Mouse (Mus musculus) natural killer cell, adult 2 months (primary cell): ENCODE results near the gene Nkap.
"Not testable (repeated sequence)": the region's sequence is repeated elsewhere in the genome, so short reads cannot be mapped to it uniquely, and the experiment has no call there.

Source experiments
- DNase-seq, 2 experiments: peaks; one replicate each; pipeline ENCODE4 v3.0.0; 2022; ENCODE audit warnings: low spot score in 2 of 2

Gene Nkap

GRCm38 (mm10) chrX:37126671-37127358 is at the start of gene Nkap:
Gene Nkap (plus strand): TSS chrX:37126795.
- peak; percentile 61 to 72 for DNase-seq

- not testable (repeated sequence) for DNase-seq
Measured at GRCm38 (mm10) chrX:37080345-37080744, 46.2 kb upstream of the Nkap start.

GRCm38 (mm10) chrX:37081194-37081593 is 45.4 kb upstream of the Nkap start:
- DNase-seq: no peak

GRCm38 (mm10) chrX:37084318-37084926 is 42.2 kb upstream of the Nkap start:
- peak; percentile 8 to 17 for DNase-seq

GRCm38 (mm10) chrX:37084927-37085660 is 41.5 kb upstream of the Nkap start, which contains the start of gene Rpl39:
Gene Rpl39 (minus strand): TSS chrX:37085402.
- peak; percentile 88 to 90 for DNase-seq

DNA sequence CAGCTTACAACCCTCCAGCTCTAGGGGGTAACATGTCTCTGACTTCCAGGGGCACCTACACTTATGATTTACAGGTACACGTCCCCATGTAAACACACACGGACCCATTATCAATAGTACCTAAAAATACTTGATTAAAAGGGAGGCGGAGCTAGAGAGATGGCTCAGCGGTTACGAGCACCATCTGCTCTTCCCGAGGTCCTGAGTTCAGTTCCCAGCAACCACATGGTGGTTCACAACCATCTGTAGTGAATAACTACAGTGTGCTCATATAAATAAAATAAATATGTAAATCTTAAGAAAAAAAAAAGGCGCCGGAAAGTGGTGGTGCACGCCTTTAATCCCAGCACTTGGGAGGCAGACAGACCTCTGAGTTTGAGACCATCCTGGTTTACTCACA is 40.9 kb upstream of the Nkap start:
- no peak for DNase-seq

DNA sequence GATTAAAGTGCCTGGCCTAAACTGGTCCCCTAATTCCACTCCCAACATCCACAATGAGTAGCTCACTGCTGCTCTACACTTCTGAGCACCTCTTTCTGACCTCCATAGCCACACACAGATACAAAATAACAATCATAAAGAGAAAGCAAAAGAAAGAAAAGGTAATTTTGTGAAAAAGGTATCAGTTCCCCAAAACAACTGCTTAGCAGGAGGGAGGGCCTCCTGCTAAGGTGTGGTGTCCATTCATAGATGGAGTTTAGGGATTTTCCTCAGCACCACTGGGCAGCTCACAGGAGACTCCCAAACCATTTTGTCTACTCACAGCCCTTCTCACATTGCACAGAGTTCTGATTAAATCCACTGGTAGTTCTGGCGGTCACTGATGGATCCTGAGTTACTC is 37.8 kb upstream of the Nkap start:
- no peak for DNase-seq

DNA sequence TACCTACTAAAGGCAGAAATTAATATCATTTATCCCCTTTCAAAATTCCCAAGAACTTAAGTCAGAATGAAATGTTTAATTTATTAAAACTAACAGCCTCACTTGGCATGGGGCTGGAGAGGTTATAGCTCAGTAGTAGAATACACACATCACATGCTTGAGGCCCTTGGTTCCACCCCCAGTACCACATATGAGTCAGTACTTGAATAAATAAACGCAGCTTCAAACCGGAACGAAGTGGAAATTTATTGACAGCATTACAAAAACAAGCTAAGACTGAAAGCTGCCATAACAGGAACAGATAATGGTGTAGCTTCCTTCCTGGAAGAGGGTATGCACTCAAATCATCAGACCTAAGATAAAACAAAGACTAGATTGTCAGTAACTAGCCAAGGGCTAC is 35.1 kb upstream of the Nkap start:
- DNase-seq: no peak

DNA sequence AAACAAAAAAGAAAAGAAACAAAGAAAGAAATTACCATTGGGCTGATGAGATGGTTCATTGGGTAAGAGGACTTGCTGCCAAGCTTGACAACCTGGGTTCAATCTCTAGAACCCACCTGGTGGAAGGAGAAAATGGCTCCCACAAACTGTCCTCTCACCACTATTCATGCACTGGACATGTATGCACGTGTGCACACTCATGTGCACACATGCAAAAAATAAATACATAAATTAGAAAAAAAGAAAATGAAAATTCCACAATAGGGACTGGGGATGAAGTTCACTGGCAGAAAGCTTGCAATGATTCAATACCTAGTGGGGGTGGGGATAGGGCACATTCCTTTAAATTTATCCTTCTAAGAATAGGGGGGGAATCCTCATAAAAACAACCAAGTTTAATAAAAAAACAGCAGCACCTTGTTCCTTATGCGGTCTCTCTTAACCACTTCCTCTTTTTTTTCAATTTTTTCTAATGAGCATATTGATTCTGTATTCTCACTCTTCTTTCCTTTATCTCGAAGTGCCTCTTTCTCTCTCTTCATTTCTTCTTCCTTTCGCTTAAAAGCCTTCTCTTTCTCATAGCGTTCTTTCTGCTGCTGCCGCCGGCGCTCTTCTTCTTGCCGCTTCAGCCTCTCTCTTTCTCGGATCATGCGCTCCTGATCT is 31.4 kb upstream of the Nkap start:
- DNase-seq: no peak

DNA sequence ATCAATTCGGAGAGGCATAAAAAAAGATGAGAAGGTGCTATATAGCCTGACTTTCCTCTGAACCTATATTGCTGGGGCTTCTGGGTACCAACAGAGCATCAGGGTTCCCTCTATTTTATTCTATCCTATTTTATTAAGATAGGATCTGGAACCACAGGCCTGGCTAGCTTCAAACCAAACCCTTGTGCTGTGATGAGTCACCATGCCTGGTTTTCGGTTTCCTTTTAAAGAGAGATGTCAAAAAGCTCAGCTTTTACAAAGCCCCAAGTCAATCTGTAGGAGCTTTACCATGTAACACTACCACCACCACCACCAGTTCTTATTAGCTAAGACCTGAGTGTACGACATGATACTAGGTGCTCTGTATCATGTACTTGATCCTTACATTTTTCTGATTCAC is 27.9 kb upstream of the Nkap start:
- DNase-seq: no peak

- DNase-seq: no peak
Measured at GRCm38 (mm10) chrX:37103826-37104225, 22.8 kb upstream of the Nkap start.

- no peak for DNase-seq
Measured at GRCm38 (mm10) chrX:37109526-37110192, 16.9 kb upstream of the Nkap start.

- peak; percentile 91 to 93 for DNase-seq
Measured at GRCm38 (mm10) chrX:37110193-37110880, 16.3 kb upstream of the Nkap start, which contains the start of gene Upf3b. Gene Upf3b (minus strand): TSS chrX:37110322.

- DNase-seq: no peak
Measured at GRCm38 (mm10) chrX:37110881-37111193, 15.8 kb upstream of the Nkap start.

DNA sequence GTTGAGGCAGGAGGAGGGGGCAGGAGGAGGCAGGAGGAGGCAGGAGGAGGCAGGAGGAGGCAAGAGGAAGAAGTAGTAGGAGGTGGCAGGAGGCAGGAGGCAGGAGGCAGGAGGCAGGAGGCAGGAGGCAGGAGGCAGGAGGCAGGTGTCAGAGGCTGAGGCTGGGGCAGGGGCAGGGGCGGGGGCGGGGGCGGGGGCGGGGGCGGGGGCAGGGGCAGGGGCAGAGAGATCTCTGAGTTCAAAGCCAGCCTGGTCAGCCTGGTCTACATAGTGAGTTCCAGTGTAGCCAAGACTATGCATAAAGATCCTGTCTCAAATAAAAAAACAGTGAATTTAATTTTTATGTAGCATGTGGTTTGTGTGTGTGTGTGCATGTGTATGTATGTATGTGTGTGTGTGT is 9.5 kb upstream of the Nkap start:
- DNase-seq: no peak

GRCm38 (mm10) chrX:37119585-37119984 is 7.0 kb upstream of the Nkap start:
- no peak for DNase-seq

- DNase-seq: no peak
Measured at GRCm38 (mm10) chrX:37120212-37120611, 6.4 kb upstream of the Nkap start.

- DNase-seq: no peak
Measured at GRCm38 (mm10) chrX:37125511-37125910, 1.1 kb upstream of the Nkap start.

DNA sequence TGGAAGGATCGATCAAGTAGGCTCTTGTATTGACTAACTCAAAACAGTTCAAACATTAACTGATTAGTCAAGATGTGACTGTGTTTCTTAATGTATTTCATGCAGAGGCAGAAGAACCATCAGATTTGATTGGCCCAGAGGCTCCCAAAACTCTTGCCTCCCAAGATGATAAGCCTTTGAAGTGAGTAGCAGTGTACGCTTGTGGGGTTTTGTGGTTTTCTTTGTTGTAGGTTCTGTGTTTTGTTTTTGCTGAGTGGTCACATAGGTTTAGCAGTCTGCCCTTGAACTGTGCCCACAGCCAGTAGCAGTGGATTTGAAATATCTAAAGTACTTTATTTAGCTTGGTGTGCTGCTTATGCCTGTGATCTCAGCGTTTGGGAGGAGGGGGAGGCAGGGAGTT is 15.1 kb downstream of the Nkap start:
- no peak for DNase-seq

GRCm38 (mm10) chrX:37144498-37144897 is 17.9 kb downstream of the Nkap start:
- DNase-seq: not testable (repeated sequence)

DNA sequence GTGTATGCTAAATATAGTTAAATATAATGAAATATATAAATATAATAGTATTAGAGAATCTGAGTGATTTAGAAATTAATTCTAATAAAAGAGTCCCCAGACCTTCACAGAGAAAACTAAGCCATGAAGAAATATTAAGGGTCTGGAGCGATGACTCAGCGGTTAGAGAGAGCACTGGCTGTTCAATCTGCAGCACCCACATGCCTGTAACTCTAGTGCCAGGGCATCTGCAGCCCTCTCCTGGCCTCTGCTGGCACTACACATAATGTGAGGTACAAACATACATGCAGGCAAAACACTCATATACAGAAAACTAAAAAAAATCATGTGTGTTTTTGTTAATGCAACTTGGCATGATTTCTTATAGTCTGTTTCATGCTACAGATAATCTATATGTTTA is 18.4 kb downstream of the Nkap start:
- DNase-seq: peak in 1 of 2 experiments; percentile 21
